Mouse (Mus musculus) liver, postnatal 0 days (tissue): ENCODE data around the gene Gm28043. TPM values are rescaled to one million over a fixed set of nuclear protein-coding genes. Genes with fewer than 3 reads are reported as not detected.

ENCODE experiments used
- ATAC-seq: fragments of 200-750 bp; cut with Nextera tagmentation; 2 replicates; pipeline ENCODE4 v1.8.0; 2017; ENCODE audit warnings: mild to moderate bottlenecking, moderate library complexity
- DNase-seq: peaks from one replicate; pipeline ENCODE4 v3.0.0-alpha.2; 2016
- H3K27ac ChIP-seq: fragments of 300-500 bp; sonication (generic); 2 replicates; pipeline ENCODE4 v1.5.1; 2014; ENCODE audit warnings: antibody characterized with exemption, moderate library complexity, mild to moderate bottlenecking, low read depth
- H3K27me3 ChIP-seq: fragments of 300-500 bp; sonication (generic); 2 replicates; pipeline ENCODE4 v1.6.1; 2014; ENCODE audit warnings: low read length, control low read depth, mixed read lengths; ENCODE audit not compliant: insufficient read depth
- H3K36me3 ChIP-seq: fragments of 300-500 bp; sonication (generic); replicated peaks from 2 replicates; pipeline ENCODE4 v1.6.1; 2014; ENCODE audit warnings: mild to moderate bottlenecking, control low read depth, low read length, moderate library complexity, mixed read lengths; ENCODE audit not compliant: insufficient read depth
- H3K4me1 ChIP-seq: fragments of 300-500 bp; sonication (generic); 2 replicates; pipeline ENCODE4 v1.6.1; 2014; ENCODE audit warnings: antibody characterized with exemption, mild to moderate bottlenecking, control low read depth; ENCODE audit not compliant: insufficient read depth
- H3K4me2 ChIP-seq: fragments of 300-500 bp; sonication (generic); 2 replicates; pipeline ENCODE4 v1.6.1; 2014; ENCODE audit warnings: low read depth, mild to moderate bottlenecking, low read length, moderate library complexity, mixed read lengths
- H3K4me3 ChIP-seq: fragments of 300-500 bp; sonication (generic); 2 replicates; pipeline ENCODE4 v1.5.1; 2014; ENCODE audit warnings: low read depth, low read length
- H3K9ac ChIP-seq: fragments of 300-500 bp; sonication (generic); replicated peaks from 2 replicates; pipeline ENCODE4 v1.6.1; 2014; ENCODE audit warnings: mild to moderate bottlenecking, moderate library complexity
- H3K9me3 ChIP-seq: fragments of 300-500 bp; sonication (generic); 2 replicates; pipeline ENCODE4 v1.6.1; 2016; ENCODE audit warnings: mild to moderate bottlenecking, control low read depth, low read length, mixed read lengths
- CTCF ChIP-seq: sonication (generic); IDR thresholded peaks from 2 replicates; pipeline ENCODE4 v1.5.1; 2016; ENCODE audit warnings: antibody characterized with exemption, low read depth
- EP300 ChIP-seq: IDR thresholded peaks from 2 replicates; pipeline ENCODE4 v1.6.1; 2016; ENCODE audit warnings: antibody characterized with exemption, low read depth, mild to moderate bottlenecking
- WGBS: fragments of 180-500 bp; shearing (Covaris S2); extraction: QIAGEN DNeasy Blood & Tissue Kit; methylation state at CpG from one replicate; pipeline ENCODE4 v1.1.7; 2014; ENCODE audit not compliant: insufficient replicate concordance; 5-methylcytosine and 5-hydroxymethylcytosine counted together
- polyA plus RNA-seq: library from polyadenylated mRNA; unstranded; fragments of >200 nt; fragmentation: Nextera tagmentation; extraction: Ambion mirVana; gene quantifications from 2 replicates; pipeline ENCODE4 v1.2.1, GENCODE M21; 2015

Gene Gm28043
- polyA plus RNA-seq, 1 experiment from 2014 or later, result 0.69 TPM

GRCm38 (mm10) chr17:29680174-29680573 lies 65.5 kb downstream of the Gm28043 start:
- Histone ChIP-seq H3K9ac (no peak overlapping the region), H3K27me3 (no peaks in the 10 kb centered on the region), H3K27ac (no peak overlapping the region), H3K36me3 (peaks cover 97% of the 10 kb centered on the region), H3K4me2 (no peak overlapping the region), H3K9me3 (no peaks in the 10 kb centered on the region), H3K4me1 (no peaks in the 10 kb centered on the region), H3K4me3 (no peak overlapping the region)
- no peak for ATAC-seq
- TF ChIP-seq CTCF (no peak), EP300 (no peak)
- DNase-seq, result no peak
- 93% methylated on average over 2 of the region's 2 CpGs for WGBS

- Histone ChIP-seq H3K4me1 (no peaks in the 10 kb centered on the region), H3K9ac (no peak overlapping the region), H3K9me3 (no peaks in the 10 kb centered on the region), H3K27me3 (no peaks in the 10 kb centered on the region), H3K4me3 (no peak overlapping the region), H3K27ac (no peak overlapping the region), H3K36me3 (peaks cover 97% of the 10 kb centered on the region), H3K4me2 (no peak overlapping the region)
- DNase-seq (no peak), ATAC-seq (no peak)
- TF ChIP-seq EP300 (no peak), CTCF (no peak)
- WGBS, result 69% methylated on average over 2 of the region's 2 CpGs
Observed at GRCm38 (mm10) chr17:29680921-29681320, 66.2 kb downstream of the Gm28043 start.

- WGBS, result 82% methylated on average over 9 of the region's 9 CpGs
- Histone ChIP-seq H3K27me3 (no peaks in the 10 kb centered on the region), H3K27ac (0 out of 2 replicates have a peak overlapping the region, but pooled peaks have one; percentile 44), H3K4me2 (no peak overlapping the region), H3K9me3 (no peaks in the 10 kb centered on the region), H3K4me1 (no peaks in the 10 kb centered on the region), H3K9ac (no peak overlapping the region), H3K36me3 (peaks cover 97% of the 10 kb centered on the region), H3K4me3 (no peak overlapping the region)
- ATAC-seq (no peak), DNase-seq (no peak)
- TF ChIP-seq CTCF (0 out of 2 replicates have a peak, but pooled peaks have one; percentile 5), EP300 (no peak)
Observed at GRCm38 (mm10) chr17:29681669-29682068, 67.0 kb downstream of the Gm28043 start.

- no peaks in the 10 kb centered on the region for H3K9me3 ChIP-seq
- 94% methylated on average over 7 of the region's 7 CpGs for WGBS
- H3K9ac ChIP-seq, result no peak overlapping the region
- TF ChIP-seq EP300, result no peak
- TF ChIP-seq CTCF, result no peak
- no peak overlapping the region for H3K4me2 ChIP-seq
- H3K27me3 ChIP-seq, result no peaks in the 10 kb centered on the region
- no peak for DNase-seq
- no peaks in the 10 kb centered on the region; the same call in 1 of the 2 replicates for H3K4me1 ChIP-seq
- no peak overlapping the region for H3K27ac ChIP-seq
- H3K36me3 ChIP-seq, result peaks cover 97% of the 10 kb centered on the region
- no peak overlapping the region for H3K4me3 ChIP-seq
- ATAC-seq, result no peak
Observed at GRCm38 (mm10) chr17:29682261-29682660, 67.6 kb downstream of the Gm28043 start.

GRCm38 (mm10) chr17:29683127-29683526 lies 68.5 kb downstream of the Gm28043 start:
- H3K4me1 ChIP-seq, result peaks cover 6% of the 10 kb centered on the region; the same call in 1 of the 2 replicates
- H3K4me3 ChIP-seq, result no peak overlapping the region
- TF ChIP-seq CTCF, result no peak
- TF ChIP-seq EP300, result no peak
- WGBS, result 68% methylated on average over 2 of the region's 2 CpGs
- ATAC-seq, result no peak
- peaks cover 97% of the 10 kb centered on the region for H3K36me3 ChIP-seq
- H3K4me2 ChIP-seq, result no peak overlapping the region
- H3K9ac ChIP-seq, result no peak overlapping the region
- H3K27me3 ChIP-seq, result no peaks in the 10 kb centered on the region
- no peak overlapping the region for H3K27ac ChIP-seq
- no peaks in the 10 kb centered on the region for H3K9me3 ChIP-seq
- no peak for DNase-seq

- peaks cover 6% of the 10 kb centered on the region; the same call in 1 of the 2 replicates for H3K4me1 ChIP-seq
- no peaks in the 10 kb centered on the region for H3K9me3 ChIP-seq
- TF ChIP-seq EP300 (peak; percentile 68; the same call in 1 of the 2 replicates), CTCF (no peak)
- no peak overlapping the region for H3K4me3 ChIP-seq
- H3K4me2 ChIP-seq, result no peak overlapping the region
- H3K36me3 ChIP-seq, result peaks cover 92% of the 10 kb centered on the region
- H3K27me3 ChIP-seq, result no peaks in the 10 kb centered on the region
- H3K27ac ChIP-seq, result no peak overlapping the region
- no peak overlapping the region for H3K9ac ChIP-seq
- ATAC-seq, result peak; percentile 36; the same call in 1 of the 2 replicates
- no peak for DNase-seq
- WGBS, result 59% methylated on average over 4 of the region's 4 CpGs
Observed at GRCm38 (mm10) chr17:29684275-29684674, 69.6 kb downstream of the Gm28043 start.

- 63% methylated on average over 5 of the region's 5 CpGs for WGBS
- peak; percentile 64 for ATAC-seq
- Histone ChIP-seq H3K4me3 (no peak overlapping the region), H3K27ac (peak overlapping the region; percentile 46), H3K9me3 (no peaks in the 10 kb centered on the region), H3K36me3 (peaks cover 91% of the 10 kb centered on the region), H3K4me1 (peaks cover 6% of the 10 kb centered on the region; the same call in 1 of the 2 replicates), H3K4me2 (no peak overlapping the region), H3K9ac (no peak overlapping the region), H3K27me3 (no peaks in the 10 kb centered on the region)
- TF ChIP-seq EP300 (peak; percentile 91), CTCF (no peak)
- DNase-seq, result no peak
Observed at GRCm38 (mm10) chr17:29686771-29687170, 72.1 kb downstream of the Gm28043 start.
